Mouse (Mus musculus) lung, embryonic 14.5 days (tissue): ENCODE measurements around the gene Nit1. TPM values are rescaled to one million over a fixed set of nuclear protein-coding genes. Genes with fewer than 3 reads are reported as not detected.

Experiments
- ATAC-seq: fragments of 200-750 bp; cut with Nextera tagmentation; 2 replicates; pipeline ENCODE4 v1.8.0; 2017; ENCODE audit warnings: mild to moderate bottlenecking, moderate TSS enrichment, moderate library complexity; ENCODE audit not compliant: insufficient read depth
- DNase-seq: peaks from one replicate; pipeline ENCODE4 v3.0.0-alpha.2; 2015
- H3K27ac ChIP-seq: fragments of 300-500 bp; sonication (generic); 2 replicates; pipeline ENCODE4 v1.5.1; 2014; ENCODE audit warnings: low read depth, mild to moderate bottlenecking, moderate library complexity
- H3K27me3 ChIP-seq: fragments of 300-500 bp; sonication (generic); 2 replicates; pipeline ENCODE4 v1.6.1; 2014; ENCODE audit warnings: low read length, control low read depth; ENCODE audit not compliant: insufficient read depth
- H3K36me3 ChIP-seq: fragments of 300-500 bp; sonication (generic); 2 replicates; pipeline ENCODE4 v1.6.1; 2014; ENCODE audit warnings: control low read depth; ENCODE audit not compliant: insufficient read depth
- H3K4me1 ChIP-seq: fragments of 300-500 bp; sonication (generic); 2 replicates; pipeline ENCODE4 v1.6.1; 2014; ENCODE audit warnings: antibody characterized with exemption, control low read depth; ENCODE audit not compliant: insufficient read depth
- H3K4me2 ChIP-seq: fragments of 300-500 bp; sonication (generic); 2 replicates; pipeline ENCODE4 v1.6.1; 2014; ENCODE audit warnings: mild to moderate bottlenecking
- H3K4me3 ChIP-seq: fragments of 300-500 bp; sonication (generic); 2 replicates; pipeline ENCODE4 v1.5.1; 2014; ENCODE audit warnings: low read depth, low read length
- H3K9ac ChIP-seq: fragments of 300-500 bp; sonication (generic); 2 replicates; pipeline ENCODE4 v1.6.1; 2014
- H3K9me3 ChIP-seq: fragments of 300-500 bp; sonication (generic); 2 replicates; pipeline ENCODE4 v1.6.1; 2016; ENCODE audit warnings: low read depth, low read length, control low read depth
- CTCF ChIP-seq: IDR thresholded peaks from 2 replicates; pipeline ENCODE4 v1.5.1; 2016; ENCODE audit warnings: antibody characterized with exemption, low read depth
- WGBS: fragments of 180-500 bp; shearing (Covaris S2); extraction: QIAGEN DNeasy Blood & Tissue Kit; methylation state at CpG from one replicate; pipeline ENCODE4 v1.1.7; 2014; 5-methylcytosine and 5-hydroxymethylcytosine counted together
- polyA plus RNA-seq: library from polyadenylated mRNA; unstranded; fragments of >200 nt; fragmentation: Nextera tagmentation; extraction: Ambion mirVana; gene quantifications from 2 replicates; pipeline ENCODE4 v1.2.1, GENCODE M21; 2014

Nit1 gene
- polyA plus RNA-seq, 1 experiment from 2014 or later: 27.5 TPM

DNA sequence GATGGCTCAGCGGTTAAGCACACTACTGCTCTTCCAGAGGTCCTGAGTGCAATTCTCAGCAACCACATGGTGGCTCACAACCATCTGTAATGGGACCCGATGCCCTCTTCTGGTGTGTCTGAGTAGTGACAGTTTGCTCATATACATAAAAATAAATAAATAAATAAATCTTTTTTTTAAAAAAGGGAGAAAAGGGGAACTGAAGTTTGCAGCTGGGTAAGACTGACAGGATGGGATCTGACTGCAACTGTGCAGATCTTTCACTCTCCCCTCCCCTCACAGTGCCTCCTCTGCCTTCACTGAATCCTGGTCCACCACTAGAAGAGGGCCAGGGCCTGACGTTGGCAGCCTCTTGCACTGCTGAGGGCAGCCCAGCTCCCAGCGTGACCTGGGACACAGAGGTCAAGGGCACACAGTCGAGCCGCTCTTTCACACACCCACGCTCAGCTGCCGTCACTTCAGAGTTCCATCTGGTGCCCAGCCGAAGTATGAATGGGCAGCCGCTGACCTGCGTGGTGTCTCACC, 36.7 kb upstream of the Nit1 start:
- 75% methylated on average over 11 of the region's 11 CpGs for WGBS
- H3K27me3 ChIP-seq: peaks cover 6% of the 10 kb centered on the region; the same call in 1 of the 2 replicates
- H3K4me3 ChIP-seq: no peak overlapping the region
- H3K36me3 ChIP-seq: no peaks in the 10 kb centered on the region
- no peaks in the 10 kb centered on the region for H3K9me3 ChIP-seq
- no peak for DNase-seq
- H3K9ac ChIP-seq: no peak overlapping the region
- no peak overlapping the region for H3K27ac ChIP-seq
- TF ChIP-seq CTCF: 0 out of 2 replicates have a peak, but pooled peaks have one; percentile 6
- no peaks in the 10 kb centered on the region for H3K4me1 ChIP-seq
- H3K4me2 ChIP-seq: no peak overlapping the region
- no peak for ATAC-seq

DNA sequence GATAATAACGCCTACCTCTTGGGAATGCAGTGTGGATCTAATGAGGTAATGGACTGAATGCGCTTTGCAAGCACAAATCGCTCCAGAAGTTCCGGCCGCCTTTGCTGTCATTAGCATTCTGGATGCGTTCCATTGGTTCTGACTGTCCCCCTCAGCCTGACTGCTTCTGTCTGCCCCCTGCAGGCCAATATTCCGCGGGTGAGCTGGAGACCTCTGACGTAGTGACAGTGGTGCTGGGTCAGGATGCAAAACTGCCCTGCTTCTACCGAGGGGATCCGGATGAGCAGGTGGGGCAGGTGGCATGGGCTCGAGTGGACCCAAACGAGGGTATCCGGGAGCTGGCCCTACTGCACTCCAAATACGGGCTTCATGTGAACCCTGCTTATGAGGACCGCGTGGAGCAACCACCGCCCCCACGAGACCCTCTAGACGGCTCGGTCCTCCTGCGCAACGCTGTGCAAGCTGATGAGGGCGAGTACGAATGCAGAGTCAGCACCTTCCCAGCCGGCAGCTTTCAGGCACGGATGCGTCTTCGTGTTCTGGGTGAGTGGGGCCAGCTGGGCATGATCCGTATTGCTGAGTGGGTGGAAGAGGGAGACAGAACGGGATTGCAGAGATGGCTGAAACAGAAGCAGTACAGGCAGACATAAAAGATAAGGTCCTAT, 34.6 kb upstream of the Nit1 start:
- DNase-seq: peak; percentile 91
- TF ChIP-seq CTCF: peak; percentile 83
- ATAC-seq: peak; percentile 76
- no peaks in the 10 kb centered on the region for H3K36me3 ChIP-seq
- H3K4me1 ChIP-seq: no peaks in the 10 kb centered on the region
- peak overlapping the region; percentile 14; the same call in 1 of the 2 replicates for H3K4me3 ChIP-seq
- 4% methylated on average over 31 of the region's 31 CpGs for WGBS
- H3K9me3 ChIP-seq: no peaks in the 10 kb centered on the region
- peak overlapping the region; percentile 52 for H3K4me2 ChIP-seq
- peaks cover 6% of the 10 kb centered on the region; the same call in 1 of the 2 replicates for H3K27me3 ChIP-seq
- no peak overlapping the region for H3K9ac ChIP-seq
- H3K27ac ChIP-seq: no peak overlapping the region

GRCm38 (mm10) chr1:171378298-171378697, 32.9 kb upstream of the Nit1 start:
- H3K9ac ChIP-seq: no peak overlapping the region
- no peak for TF ChIP-seq CTCF

DNA sequence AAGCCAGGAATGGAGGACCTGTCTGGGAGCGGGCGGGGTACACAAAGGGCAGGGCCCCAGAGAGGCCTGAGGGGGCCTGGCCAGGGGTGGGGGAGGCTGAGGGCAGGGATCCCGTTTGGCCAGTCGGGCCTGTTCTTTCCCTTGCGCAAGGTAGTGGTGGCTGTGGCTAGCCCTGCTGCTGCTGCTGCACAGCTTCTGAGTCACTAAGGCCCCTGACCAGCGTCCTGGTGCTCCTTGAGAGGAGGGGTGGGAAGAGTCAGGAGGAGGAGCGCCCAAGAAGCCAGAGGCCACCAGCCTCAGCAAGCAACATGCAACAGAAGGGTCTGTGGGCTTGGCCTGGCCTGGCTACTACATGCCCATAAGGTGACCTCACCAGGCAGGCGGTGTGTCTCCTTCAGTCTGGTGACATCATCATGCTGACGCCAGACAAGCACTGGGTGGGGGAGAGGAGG, 30.2 kb upstream of the Nit1 start:
- H3K36me3 ChIP-seq: no peaks in the 10 kb centered on the region
- H3K4me1 ChIP-seq: no peaks in the 10 kb centered on the region
- no peak overlapping the region for H3K9ac ChIP-seq
- ATAC-seq (peak; percentile 64; the same call in 1 of the 2 replicates), DNase-seq (peak; percentile 30)
- no peak overlapping the region; the same call in 1 of the 2 replicates for H3K4me2 ChIP-seq
- no peak overlapping the region for H3K27ac ChIP-seq
- WGBS: 33% methylated on average over 9 of the region's 9 CpGs
- H3K27me3 ChIP-seq: peaks cover 2% of the 10 kb centered on the region; the same call in 1 of the 2 replicates
- TF ChIP-seq CTCF: no peak
- H3K9me3 ChIP-seq: no peaks in the 10 kb centered on the region
- no peak overlapping the region for H3K4me3 ChIP-seq

More at GRCm38 (mm10) chr1:171378298-171378697, 32.9 kb upstream of the Nit1 start:
- ATAC-seq (no peak), DNase-seq (no peak)
- Histone ChIP-seq H3K9me3 (no peaks in the 10 kb centered on the region), H3K4me1 (no peaks in the 10 kb centered on the region), H3K27ac (no peak overlapping the region), H3K27me3 (peaks cover 6% of the 10 kb centered on the region; the same call in 1 of the 2 replicates), H3K4me2 (no peak overlapping the region), H3K4me3 (no peak overlapping the region), H3K36me3 (no peaks in the 10 kb centered on the region)
- 81% methylated on average over 6 of the region's 6 CpGs for WGBS

- no peaks in the 10 kb centered on the region for H3K4me1 ChIP-seq
- no peak for ATAC-seq
- no peak for TF ChIP-seq CTCF
- H3K9me3 ChIP-seq: no peaks in the 10 kb centered on the region
- H3K4me2 ChIP-seq: no peak overlapping the region
- 8% methylated on average over 4 of the region's 4 CpGs for WGBS
- no peak for DNase-seq
- H3K27ac ChIP-seq: no peak overlapping the region
- no peak overlapping the region for H3K9ac ChIP-seq
- no peaks in the 10 kb centered on the region for H3K27me3 ChIP-seq
- H3K36me3 ChIP-seq: no peaks in the 10 kb centered on the region
- H3K4me3 ChIP-seq: no peak overlapping the region
These were observed 28.5 kb upstream of the Nit1 start for GRCm38 (mm10) chr1:171373946-171374345.

GRCm38 (mm10) chr1:171372880-171373279, 27.4 kb upstream of the Nit1 start:
- no peak overlapping the region for H3K27ac ChIP-seq
- H3K4me3 ChIP-seq: no peak overlapping the region
- no peak for DNase-seq
- ATAC-seq: no peak
- no peaks in the 10 kb centered on the region for H3K4me1 ChIP-seq
- no peak overlapping the region for H3K4me2 ChIP-seq
- no peak overlapping the region for H3K9ac ChIP-seq
- H3K36me3 ChIP-seq: no peaks in the 10 kb centered on the region
- no peaks in the 10 kb centered on the region for H3K27me3 ChIP-seq
- no peak for TF ChIP-seq CTCF
- WGBS: 67% methylated on average over 3 of the region's 3 CpGs
- H3K9me3 ChIP-seq: no peaks in the 10 kb centered on the region

DNA sequence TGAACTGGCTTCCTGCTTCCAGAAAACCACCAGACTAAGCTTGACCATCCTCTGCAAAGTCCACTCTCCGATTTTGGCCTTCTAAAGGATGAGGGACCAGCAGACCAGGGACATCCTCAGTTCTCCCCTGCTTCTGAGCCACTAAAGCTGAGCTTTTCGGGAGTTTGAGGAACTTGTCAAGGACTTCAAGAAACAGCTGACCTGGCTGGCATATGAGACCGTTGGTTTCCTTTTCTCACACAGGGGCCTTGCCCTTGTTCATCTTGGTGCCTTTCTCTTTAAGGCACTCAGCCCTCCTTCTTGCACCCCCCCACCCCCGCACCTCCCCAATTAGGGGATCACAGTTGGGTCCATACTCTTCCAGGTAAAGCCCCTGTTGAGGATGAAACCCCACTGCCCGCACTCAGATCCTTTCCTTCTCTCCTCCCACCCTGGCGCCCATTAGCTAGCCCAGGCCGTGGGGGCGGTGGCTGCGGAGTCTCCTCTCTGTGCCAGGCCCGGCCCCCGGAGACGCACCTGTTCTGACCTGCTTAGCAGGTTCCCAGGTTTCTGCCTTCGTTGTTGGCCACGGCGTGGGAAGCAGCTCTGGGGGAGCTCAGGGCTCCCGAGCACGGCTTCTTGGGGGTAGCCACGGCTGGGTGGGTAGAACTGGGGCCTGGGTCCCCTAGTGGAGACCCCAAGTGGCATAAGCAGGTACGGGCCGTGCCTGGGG, 24.6 kb upstream of the Nit1 start, which contains the start of gene Nectin4:
Nectin4 (plus strand) TSS at position 255 of the 712 bp plus-strand sequence.
- H3K9ac ChIP-seq: peak within 1 kb of the TSS; percentile 26; the same call in 1 of the 2 replicates
- H3K4me2 ChIP-seq: peak within 1 kb of the TSS; percentile 51
- no peak within 1 kb of the TSS; the same call in 1 of the 2 replicates for H3K27ac ChIP-seq
- ATAC-seq: peak; percentile 66; the same call in 1 of the 2 replicates
- no peaks in the 10 kb centered on the region for H3K9me3 ChIP-seq
- no peaks in the 10 kb centered on the region for H3K27me3 ChIP-seq
- peak; percentile 8; the same call in 1 of the 2 replicates for TF ChIP-seq CTCF
- peak; percentile 73 for DNase-seq
- H3K4me3 ChIP-seq: peak within 1 kb of the TSS; percentile 8; the same call in 1 of the 2 replicates
- no peaks in the 10 kb centered on the region for H3K36me3 ChIP-seq
- 27% methylated on average over 20 of the region's 20 CpGs for WGBS
- no peaks in the 10 kb centered on the region for H3K4me1 ChIP-seq
